Mouse (Mus musculus) liver, embryonic 14.5 days (tissue): ENCODE measurements around the gene Eif2b2.

Experiments used
- CTCF ChIP-seq: IDR thresholded peaks from 2 replicates; pipeline ENCODE4 v1.5.1; 2016; ENCODE audit warnings: antibody characterized with exemption, low read depth, control low read depth
- EP300 ChIP-seq: IDR thresholded peaks from 2 replicates; pipeline ENCODE4 v1.6.1; 2016; ENCODE audit warnings: antibody characterized with exemption, low read depth

DNA sequence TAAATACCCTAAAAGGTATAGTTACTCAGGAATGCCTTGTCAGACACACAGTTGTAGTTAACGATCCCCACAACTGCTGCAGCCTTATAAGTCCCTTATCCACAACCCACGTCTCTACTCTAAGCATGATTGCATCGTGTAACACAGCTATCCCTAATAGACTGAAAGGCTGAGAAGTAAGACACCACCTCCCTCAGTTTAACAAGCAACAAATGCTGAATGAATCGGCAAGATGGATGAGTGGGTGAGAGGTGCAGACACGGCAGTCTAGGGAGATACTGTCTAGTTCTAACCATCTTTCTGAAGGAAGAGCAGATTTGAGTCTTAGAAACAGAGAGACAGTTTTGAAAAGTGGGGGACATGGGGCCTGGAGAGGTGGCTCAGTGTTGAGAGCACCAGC is 43.9 kb downstream of the Eif2b2 start:
- TF ChIP-seq CTCF = no peak
- no peak for TF ChIP-seq EP300
